In the genomic region with DNA sequence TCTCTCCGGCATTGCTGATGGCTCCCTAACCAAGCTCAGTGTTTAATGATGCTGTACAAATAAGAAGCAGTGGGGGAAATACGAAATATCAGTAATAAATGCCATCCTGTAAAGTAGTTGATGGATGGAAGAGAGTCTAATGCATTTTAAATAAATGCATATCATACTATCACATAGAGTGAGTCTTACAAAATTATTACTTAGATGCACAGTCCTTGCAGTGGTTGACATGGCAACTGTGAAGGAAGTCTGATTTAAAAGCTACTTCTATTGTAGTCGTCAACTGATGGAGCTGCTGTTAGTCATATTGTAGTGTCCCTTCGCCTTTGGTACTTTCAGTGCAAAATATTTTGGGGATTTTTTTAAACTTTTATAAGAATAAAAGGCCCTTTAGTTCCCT, we compare ENCODE assay signal across 18 mouse cellular contexts.
"Had no signal": no experiment of that assay in that cellular context is flagged by ENCODE, and none has a peak within 500 bp of the region (broad histone marks: within the 10 kb centered on the region; RNA-seq: fewer than 3 reads in every experiment).

No protein-coding gene starts in this region.

- H3K4me2 ChIP-seq: liver, embryonic 15.5 days; lung, embryonic 15.5 days; midbrain, embryonic 12.5 days; neural tube, embryonic 13.5 days; stomach, embryonic 15.5 days had no signal

- H3K9me3 ChIP-seq: liver, embryonic 15.5 days; lung, embryonic 15.5 days; megakaryocyte, embryonic 14.5 days; midbrain, embryonic 12.5 days; neural tube, embryonic 13.5 days; stomach, embryonic 15.5 days had no signal

- H3K4me3 ChIP-seq: liver, embryonic 15.5 days; lung, embryonic 15.5 days; megakaryocyte, embryonic 14.5 days; midbrain, embryonic 12.5 days; neural tube, embryonic 13.5 days; stomach, embryonic 15.5 days had no signal

- DNase-seq: liver, postnatal 0 days; lung, adult 2 months; lung, postnatal 14 days; lung, postnatal 36 days; midbrain, embryonic 14.5 days; right cerebral cortex, postnatal 14 days; thymus, adult 2 months; thymus, postnatal 25 days; thymus, postnatal 4 days had no signal

- H3K36me3 ChIP-seq: liver, embryonic 15.5 days; lung, embryonic 15.5 days; midbrain, embryonic 12.5 days; stomach, embryonic 15.5 days had no signal

- H3K9ac ChIP-seq: liver, embryonic 15.5 days; liver, postnatal 0 days; lung, embryonic 15.5 days; midbrain, embryonic 12.5 days; neural tube, embryonic 13.5 days; stomach, embryonic 15.5 days had no signal

- H3K27ac ChIP-seq: liver, embryonic 15.5 days; lung, embryonic 15.5 days; macrophage; midbrain, embryonic 12.5 days; neural tube, embryonic 13.5 days; stomach, embryonic 15.5 days; stomach, postnatal 0 days had no signal

- ATAC-seq: liver, postnatal 0 days; lung, postnatal 0 days had no signal

- H3K4me1 ChIP-seq: liver, embryonic 15.5 days; lung, embryonic 15.5 days; midbrain, embryonic 12.5 days; neural tube, embryonic 13.5 days; stomach, embryonic 15.5 days had no signal

- H3K27me3 ChIP-seq: liver, embryonic 15.5 days; lung, embryonic 15.5 days; megakaryocyte, embryonic 14.5 days; midbrain, embryonic 12.5 days; neural tube, embryonic 13.5 days; stomach, embryonic 15.5 days had no signal
